Mouse (Mus musculus) CD4-positive, CD25-positive, alpha-beta regulatory T cell, adult 2 months (primary cell): Measurements from ENCODE around the gene Chrne.
"Not testable (repeated sequence)": the region's sequence is repeated elsewhere in the genome, so short reads cannot be mapped to it uniquely, and the experiment has no call there.

Experiments
- DNase-seq: peaks from one replicate; pipeline ENCODE4 v3.0.0-alpha.2; 2012; ENCODE audit warnings: low read depth, low spot score

The Chrne gene

DNA sequence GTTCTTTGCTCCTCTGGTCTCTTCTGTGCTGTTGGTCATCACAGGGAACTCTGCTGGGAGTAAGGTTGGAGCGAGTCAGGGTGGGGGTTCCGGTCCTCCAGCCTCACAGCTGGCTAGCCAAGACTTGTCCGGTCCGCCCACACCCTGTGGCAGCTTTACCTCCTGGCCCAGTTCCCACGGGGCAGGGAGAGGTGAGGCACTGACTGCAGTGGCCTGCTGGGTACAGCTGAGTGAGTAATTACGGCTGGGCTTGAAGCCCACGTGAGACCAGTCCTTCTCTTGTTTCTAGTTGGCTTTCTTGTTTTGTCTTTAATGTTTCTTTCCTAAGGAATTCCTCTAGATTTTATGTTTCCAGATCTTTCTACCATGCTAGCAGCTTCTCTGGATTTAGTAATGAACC, 33.6 kb downstream of the Chrne start:
- no peak for DNase-seq

DNA sequence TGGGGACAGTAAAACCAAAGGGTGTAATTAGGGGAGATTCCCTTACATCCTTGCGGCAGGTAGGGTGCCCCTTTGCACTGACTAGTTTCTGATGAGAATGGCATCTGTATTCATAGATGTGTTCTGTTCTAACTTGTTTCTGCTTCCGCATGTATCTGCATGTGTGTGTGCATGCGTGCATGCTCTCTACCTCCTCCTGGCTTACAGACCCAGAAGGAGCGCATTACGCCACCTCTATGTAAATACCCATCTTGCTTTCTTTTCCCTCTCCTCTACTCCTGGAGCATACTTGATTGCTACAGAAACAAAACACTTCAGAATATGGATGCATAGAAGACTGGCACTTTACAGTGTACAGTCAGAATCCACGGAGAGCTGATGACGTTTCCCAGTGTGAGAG, 35.2 kb downstream of the Chrne start:
- no peak for DNase-seq

DNA sequence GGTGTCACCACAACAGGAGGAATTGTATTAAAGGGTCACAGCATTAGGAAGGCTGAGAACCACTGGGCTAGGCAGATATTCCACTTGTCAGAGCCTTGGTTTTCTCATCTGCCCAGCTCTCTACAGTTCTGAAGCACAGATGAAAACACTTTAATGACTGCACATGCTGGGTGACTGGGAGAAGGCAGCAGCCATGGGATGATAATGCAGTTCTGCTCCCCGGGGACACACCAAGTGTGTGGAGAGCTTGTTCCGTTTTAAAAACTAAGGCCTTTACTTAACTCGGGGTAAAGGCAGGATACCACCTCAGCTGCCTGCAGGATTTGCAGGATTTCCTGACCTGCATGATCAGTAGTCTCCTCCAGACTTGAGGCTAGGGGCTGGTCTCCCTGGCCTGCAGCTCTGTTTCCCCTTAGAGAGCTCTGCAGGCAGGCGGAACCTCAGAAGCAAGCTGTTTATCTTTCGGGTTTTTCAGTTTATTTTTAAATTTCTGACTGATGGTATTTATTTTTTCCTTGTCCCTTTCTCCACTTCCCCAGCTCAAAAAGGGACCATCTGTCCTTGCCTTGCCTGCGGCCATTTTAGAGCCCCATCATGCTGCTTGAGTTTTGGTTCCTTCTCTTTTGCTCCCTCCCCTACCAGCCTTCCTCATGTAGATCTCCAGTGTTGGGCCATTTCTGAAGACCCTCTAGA, 35.8 kb downstream of the Chrne start:
- no peak for DNase-seq

DNA sequence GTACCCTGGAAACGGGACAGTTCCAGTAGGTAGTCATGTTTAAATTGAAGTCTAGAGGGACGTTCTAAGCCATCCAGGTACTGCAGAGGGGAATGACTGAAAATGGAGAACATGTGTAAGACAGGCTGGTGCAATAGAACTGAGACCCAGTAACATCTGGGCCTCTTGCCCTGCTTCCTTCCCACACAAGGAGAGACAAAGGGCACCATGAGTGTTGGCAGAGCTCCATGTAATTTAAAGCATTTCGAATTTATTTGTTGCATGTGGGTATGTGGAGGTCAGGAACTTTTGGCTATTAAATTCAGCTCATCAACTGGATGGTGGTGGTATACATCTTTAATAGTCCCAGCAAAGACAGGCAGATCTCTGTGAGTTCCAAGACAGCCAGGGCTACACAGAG, 36.8 kb downstream of the Chrne start:
- DNase-seq: no peak

DNA sequence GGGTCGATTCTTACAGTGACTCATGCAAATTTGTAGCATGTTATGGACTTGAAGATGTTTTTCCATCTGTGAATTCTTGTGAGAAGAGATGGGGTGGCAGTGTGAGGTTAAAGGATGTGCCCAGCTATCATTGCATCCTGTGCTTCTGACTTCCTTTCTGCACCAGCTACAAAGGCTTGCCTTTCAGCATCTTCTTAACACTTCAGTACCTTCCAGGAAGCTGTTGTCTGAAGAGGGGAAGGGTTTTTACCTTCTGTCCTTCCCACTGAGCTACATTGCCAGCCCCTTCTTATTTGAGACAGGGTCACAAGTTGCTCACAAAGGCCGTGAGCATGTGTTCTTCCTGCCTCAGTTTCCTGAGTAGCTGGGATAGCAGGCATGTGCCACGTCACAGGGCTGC, 38.1 kb downstream of the Chrne start:
- peak; percentile 72 for DNase-seq

DNA sequence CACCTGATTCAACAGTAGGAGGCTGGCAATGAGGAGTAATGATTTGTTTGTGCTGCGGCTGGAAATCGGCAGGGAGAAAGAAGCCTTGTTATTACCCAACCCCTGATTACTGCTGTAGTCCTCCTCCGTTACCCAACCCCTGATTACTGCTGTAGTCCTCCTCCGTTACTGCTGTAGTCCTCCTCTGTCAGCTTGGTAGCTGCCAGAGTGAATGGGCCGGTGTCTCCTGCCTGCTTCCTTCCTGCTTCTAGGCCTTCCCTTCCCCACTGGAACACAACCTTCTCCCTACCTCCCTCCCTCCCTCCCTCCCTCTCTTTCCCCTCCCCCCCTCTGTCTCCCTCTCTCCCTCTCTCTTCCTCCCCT, 38.7 kb downstream of the Chrne start:
- DNase-seq: peak; percentile 35

DNA sequence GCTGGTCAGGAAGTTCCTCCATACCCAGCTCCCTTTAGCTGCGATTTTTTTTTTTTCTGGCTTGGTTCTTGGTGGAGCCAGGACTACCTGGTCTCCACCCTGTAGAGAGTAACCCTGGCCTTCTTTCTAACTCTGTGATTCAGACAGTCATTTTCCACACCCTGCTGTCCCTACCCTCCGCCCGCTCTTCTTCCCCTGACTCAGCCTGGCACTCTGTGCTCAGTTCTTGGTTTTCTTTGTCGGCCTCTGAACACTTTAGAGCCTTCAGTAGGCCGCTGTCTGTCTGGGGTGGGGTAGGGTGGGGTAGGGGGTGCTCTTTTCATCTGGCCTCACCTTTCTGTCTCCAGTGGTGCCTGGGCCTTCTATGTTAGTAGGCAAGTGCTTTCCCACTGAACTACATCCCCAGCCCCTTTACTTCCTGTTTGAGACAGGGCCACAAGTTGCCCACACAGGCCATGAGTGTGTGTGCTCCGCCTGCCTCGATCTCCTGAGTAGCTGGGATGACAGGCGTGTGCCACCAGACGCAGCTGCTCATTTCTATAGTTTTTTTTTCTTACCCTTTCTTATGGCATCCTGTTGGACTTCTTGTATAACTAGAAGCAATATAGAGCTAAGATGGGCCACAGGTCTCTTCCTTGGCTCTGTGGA, 39.2 kb downstream of the Chrne start:
- DNase-seq: peak; percentile 58

DNA sequence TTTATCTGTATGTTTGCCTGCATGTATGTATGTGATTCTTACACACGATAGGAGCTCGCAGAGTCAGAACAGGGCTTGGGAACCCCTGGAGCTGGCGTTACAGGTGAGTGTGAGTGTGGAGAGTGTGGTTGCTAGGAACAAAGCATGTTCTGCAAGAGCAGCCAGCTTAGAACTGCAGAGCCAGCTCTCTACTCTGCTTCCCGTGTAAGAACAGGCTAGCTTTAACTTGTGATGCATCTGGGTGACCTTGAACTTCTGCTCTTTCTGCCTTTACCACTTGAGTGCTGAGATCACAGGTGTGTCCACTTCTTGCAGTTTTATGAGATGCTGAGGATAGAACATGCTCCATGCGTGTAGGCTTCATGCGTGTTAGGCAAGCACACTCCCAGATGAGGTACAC, 40.1 kb downstream of the Chrne start:
- peak; percentile 13 for DNase-seq

DNA sequence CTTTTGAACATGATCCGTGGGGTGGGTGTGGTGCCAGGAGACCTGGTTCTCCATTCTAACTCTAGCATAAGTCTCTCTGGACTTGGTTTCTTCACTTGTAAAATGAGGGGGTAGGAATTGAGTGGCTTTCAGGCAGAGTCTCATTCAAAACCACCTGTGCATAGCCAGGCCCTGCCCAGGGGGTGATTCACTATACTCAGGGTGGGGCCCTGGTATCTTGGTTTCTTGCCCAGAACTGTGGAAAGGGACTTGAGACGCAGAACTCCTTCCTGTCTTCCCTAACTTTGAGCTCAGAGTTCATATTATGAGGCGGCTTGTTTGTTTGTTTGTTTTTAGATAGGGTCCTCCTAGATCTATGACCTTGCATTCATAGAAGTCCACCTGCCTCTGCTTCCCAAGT, 41.8 kb downstream of the Chrne start:
- DNase-seq: no peak

DNA sequence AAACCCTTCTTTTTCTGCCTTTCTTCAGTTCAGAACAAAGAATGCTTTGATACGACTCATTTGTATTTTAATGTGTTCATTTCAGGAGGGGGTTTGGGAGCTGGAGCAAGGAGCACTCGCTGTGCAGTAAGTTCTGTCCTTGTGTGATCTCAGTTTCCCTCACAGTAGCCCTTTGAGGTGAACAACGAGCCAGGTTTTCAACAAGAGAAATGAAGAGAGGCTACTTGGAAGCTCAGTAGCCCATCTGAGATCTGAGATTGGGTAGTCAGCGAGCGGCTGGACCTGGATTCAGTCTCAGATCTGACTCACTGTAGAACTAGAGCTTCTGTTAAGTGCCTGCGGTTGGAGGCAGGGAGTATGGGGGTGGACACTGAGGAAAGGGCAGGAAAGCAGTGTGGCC, 45.1 kb downstream of the Chrne start:
- DNase-seq: no peak

DNA sequence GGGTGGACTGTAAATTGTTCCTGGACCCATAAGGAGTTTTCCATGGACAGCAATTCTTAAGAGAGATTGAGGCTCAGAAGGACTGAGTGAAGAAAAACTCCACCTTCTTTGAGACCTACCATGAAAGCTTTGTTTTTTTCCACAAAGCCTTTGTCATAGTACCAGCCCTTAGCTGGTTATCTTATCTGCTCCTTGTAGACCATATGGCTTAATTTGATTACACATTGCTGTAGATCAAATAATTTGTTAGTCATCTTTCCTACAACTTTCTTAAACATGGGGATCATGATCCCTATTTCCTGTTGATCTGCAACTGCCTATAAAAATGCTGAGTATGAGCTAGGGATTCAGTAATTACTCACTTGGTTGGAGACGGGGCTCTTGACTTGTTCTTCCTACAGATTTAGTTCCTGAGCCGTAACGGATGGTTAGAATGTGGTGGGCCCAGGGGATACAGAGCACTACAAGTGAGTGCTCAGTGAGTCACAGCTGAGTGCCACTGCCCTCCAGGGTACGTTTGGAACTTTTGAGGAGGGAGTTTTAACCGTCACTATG, 46.6 kb downstream of the Chrne start:
- no peak for DNase-seq

DNA sequence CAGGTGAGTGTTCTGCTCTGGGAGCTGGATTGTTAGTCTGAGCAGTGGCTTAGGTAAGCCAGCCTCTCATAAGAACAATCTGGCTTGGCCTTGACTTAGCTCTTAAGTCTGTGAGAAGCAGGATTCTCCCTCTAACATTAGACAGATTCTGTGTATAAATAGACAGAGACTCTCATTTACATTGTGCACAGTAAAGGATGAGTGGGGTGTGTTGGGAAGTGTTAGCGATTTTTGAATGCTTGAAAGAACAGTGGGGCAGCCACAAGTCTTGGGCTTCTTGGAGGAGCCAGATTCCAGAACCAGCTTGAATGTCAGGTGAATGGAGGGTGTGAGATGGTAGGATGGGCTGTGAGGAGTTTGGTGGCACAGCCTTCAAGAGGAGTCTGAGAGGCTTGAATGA, 47.4 kb downstream of the Chrne start:
- no peak for DNase-seq

DNA sequence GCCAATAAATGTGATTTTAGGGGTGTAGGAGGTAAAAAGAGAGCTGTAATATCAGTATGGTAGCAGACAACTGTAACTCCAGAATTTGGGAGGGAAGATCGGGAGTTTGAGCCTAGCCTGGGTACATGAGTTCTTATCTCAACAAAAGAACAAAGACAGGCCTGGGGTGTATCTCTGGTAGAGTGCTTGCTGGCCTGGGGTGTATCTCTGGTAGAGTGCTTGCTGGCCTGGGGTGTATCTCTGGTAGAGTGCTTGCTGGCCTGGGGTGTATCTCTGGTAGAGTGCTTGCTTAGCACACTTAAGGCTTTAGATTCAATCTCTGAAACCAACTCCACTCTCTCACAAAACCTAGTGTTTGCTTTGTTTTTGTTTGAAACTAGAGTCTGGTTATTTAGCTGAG, 48.4 kb downstream of the Chrne start:
- DNase-seq: not testable (repeated sequence)

DNA sequence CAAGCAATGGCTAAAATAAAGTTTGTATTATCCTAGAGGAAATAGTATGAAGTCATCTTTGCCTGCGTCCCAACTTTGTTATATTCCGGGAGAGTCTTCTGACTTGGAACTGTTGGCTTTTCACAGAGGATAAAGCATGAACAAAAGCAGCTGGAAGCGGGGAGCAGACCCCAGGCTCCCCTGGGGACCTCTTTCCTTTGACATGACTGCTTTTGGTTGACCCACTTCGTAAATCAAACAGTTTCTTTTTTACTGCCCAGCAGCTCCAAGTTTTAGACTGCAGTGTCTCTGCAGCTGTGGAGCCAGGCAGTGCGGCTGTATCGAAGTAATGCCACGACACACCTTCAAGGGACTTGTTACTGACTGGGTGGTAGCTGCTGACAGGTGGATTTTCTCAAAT, 52.4 kb downstream of the Chrne start:
- no peak for DNase-seq
